Comparison of ENCODE assay signal across 11 mouse cellular contexts in the genomic region with DNA sequence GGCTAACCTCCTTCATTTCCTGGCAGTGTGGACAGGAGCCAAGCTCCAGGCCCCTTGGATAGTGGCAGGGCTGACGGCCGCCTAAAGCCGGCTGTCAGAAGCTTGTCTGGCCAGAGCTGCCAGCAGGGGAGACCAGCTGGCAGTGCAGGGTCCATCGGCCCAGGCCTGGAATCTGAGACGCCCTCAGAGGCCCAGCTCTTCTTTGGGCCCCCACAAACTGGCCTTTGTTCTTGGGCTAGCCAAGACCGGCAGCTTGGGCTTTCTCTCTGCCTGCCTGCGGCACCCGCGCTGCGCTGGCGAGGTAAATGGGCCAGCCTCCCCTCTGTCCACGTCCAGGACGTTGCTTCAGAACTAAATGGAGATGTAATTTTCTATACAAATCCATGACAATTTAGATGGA. TPM values are rescaled to one million over a fixed set of nuclear protein-coding genes. Genes with fewer than 3 reads are reported as not detected.
DNase-seq lines count a peak whose midpoint lies in the region; ATAC-seq lines count a peak whose summit lies in the region.
"Had no signal": no experiment of that assay in that cellular context is flagged by ENCODE, and none has a peak within 500 bp of the region (broad histone marks: within the 10 kb centered on the region; RNA-seq: fewer than 3 reads in every experiment).

No protein-coding gene starts in this region.

- no peaks in the 10 kb centered on the region for H3K27me3 ChIP-seq in heart, embryonic 11.5 days (ENCODE audit: control insufficient read depth, insufficient read depth, low read length)
- peaks cover 11% of the 10 kb centered on the region; the same call in 1 of the 2 replicates for H3K27me3 ChIP-seq in embryonic facial prominence, embryonic 12.5 days
- H3K27me3 ChIP-seq in liver, embryonic 13.5 days, result no peaks in the 10 kb centered on the region
- H3K27me3 ChIP-seq: stomach, embryonic 15.5 days had no signal

- intact Hi-C loops in heart, postnatal 10 days (cut with DNase I), result no loop called here
- intact Hi-C loops in gastrocnemius, postnatal 36 days (cut with DNase I), result no loop called here
- intact Hi-C loops in left cerebral cortex, postnatal 36 days (cut with DNase I), result no loop called here

- no peak for ATAC-seq in heart, embryonic 11.5 days (replicated peaks; ENCODE audit: insufficient number of reproducible peaks, low FRiP score, low TSS enrichment)
- no peak for ATAC-seq in embryonic facial prominence, embryonic 12.5 days (ENCODE audit: insufficient number of reproducible peaks, insufficient read depth, low FRiP score, low TSS enrichment)
- no peak for ATAC-seq in liver, embryonic 13.5 days (ENCODE audit: low read depth)

- H3K9ac ChIP-seq in heart, embryonic 11.5 days (ENCODE audit: low read depth, low read length), result peak overlapping the region; percentile 4; the same call in 1 of the 2 replicates
- H3K9ac ChIP-seq in embryonic facial prominence, embryonic 12.5 days, result no peak overlapping the region; the same call in 1 of the 2 replicates
- H3K9ac ChIP-seq in liver, embryonic 13.5 days, result peak overlapping the region; percentile 72
- H3K9ac ChIP-seq: stomach, embryonic 15.5 days had no signal

- no peak overlapping the region for H3K4me2 ChIP-seq in heart, embryonic 11.5 days
- no peak overlapping the region for H3K4me2 ChIP-seq in embryonic facial prominence, embryonic 12.5 days (replicated peaks)
- no peak overlapping the region for H3K4me2 ChIP-seq in liver, embryonic 13.5 days
- H3K4me2 ChIP-seq: stomach, embryonic 15.5 days had no signal

- WGBS in heart, embryonic 11.5 days (ENCODE audit: insufficient replicate concordance), result 58% methylated on average over 13 of the region's 13 CpGs
- WGBS in embryonic facial prominence, embryonic 12.5 days, result 18% methylated on average over 13 of the region's 13 CpGs
- 77% methylated on average over 13 of the region's 13 CpGs for WGBS in liver, embryonic 13.5 days (ENCODE audit: insufficient replicate concordance)

- no peak for DNase-seq in heart, postnatal 10 days
- DNase-seq in Muller cell, postnatal 12 days (ENCODE audit: inconsistent ontology term), result peak; percentile 60
- DNase-seq in liver, embryonic 13.5 days, result no peak
- DNase-seq in gastrocnemius, postnatal 36 days, result no peak
- no peak for DNase-seq in c-Kit-positive CD71-positive TER-119-positive erythroid progenitor cells, embryonic 14.5 days (ENCODE audit: low spot score)
- DNase-seq in left cerebral cortex, postnatal 36 days (ENCODE audit: low spot score in 2 of 2), result no peak
- DNase-seq: adrenal gland, adult 8-10 months had no signal

- peaks cover 48% of the 10 kb centered on the region for H3K4me1 ChIP-seq in heart, embryonic 11.5 days (ENCODE audit: control insufficient read depth, insufficient read depth, low read length)
- H3K4me1 ChIP-seq in embryonic facial prominence, embryonic 12.5 days, result peaks cover 46% of the 10 kb centered on the region
- H3K4me1 ChIP-seq in liver, embryonic 13.5 days (replicated peaks), result peaks cover 88% of the 10 kb centered on the region

- no peaks in the 10 kb centered on the region for H3K36me3 ChIP-seq in heart, embryonic 11.5 days (ENCODE audit: control insufficient read depth, insufficient read depth, low read length)
- no peaks in the 10 kb centered on the region for H3K36me3 ChIP-seq in embryonic facial prominence, embryonic 12.5 days
- no peaks in the 10 kb centered on the region for H3K36me3 ChIP-seq in liver, embryonic 13.5 days
- H3K36me3 ChIP-seq: stomach, embryonic 15.5 days had no signal

- peak overlapping the region; percentile 96; the same call in 1 of the 2 replicates for H3K27ac ChIP-seq in heart, embryonic 11.5 days (ENCODE audit: low read depth, low read length)
- H3K27ac ChIP-seq in embryonic facial prominence, embryonic 12.5 days, result peak overlapping the region; percentile 58
- H3K27ac ChIP-seq in liver, embryonic 13.5 days, result peak overlapping the region; percentile 99

- no peaks in the 10 kb centered on the region for H3K9me3 ChIP-seq in heart, embryonic 11.5 days (replicated peaks; ENCODE audit: control insufficient read depth, low read length)
- H3K9me3 ChIP-seq in embryonic facial prominence, embryonic 12.5 days, result no peaks in the 10 kb centered on the region
- H3K9me3 ChIP-seq in liver, embryonic 13.5 days (replicated peaks), result no peaks in the 10 kb centered on the region
- H3K9me3 ChIP-seq: stomach, embryonic 15.5 days had no signal

- H3K4me3 ChIP-seq in heart, embryonic 11.5 days (ENCODE audit: low read depth, low read length), result no peak overlapping the region
- no peak overlapping the region for H3K4me3 ChIP-seq in embryonic facial prominence, embryonic 12.5 days
- H3K4me3 ChIP-seq in liver, embryonic 13.5 days (replicated peaks), result no peak overlapping the region
- H3K4me3 ChIP-seq: stomach, embryonic 15.5 days had no signal

RNA-seq across cellular contexts. Expression of a gene that starts 4.3 kb away (rescaled TPM):
- not detected in 2 replicates for polyA plus RNA-seq in heart, embryonic 11.5 days (2014; fragmentation: Nextera tagmentation; extraction: Ambion mirVana)
- not detected for total RNA-seq in heart, postnatal 10 days (2021)
- not detected in 2 replicates for polyA plus RNA-seq in embryonic facial prominence, embryonic 12.5 days (2016; fragmentation: Nextera tagmentation; extraction: Ambion mirVana)
- not detected in 2 replicates for polyA plus RNA-seq in liver, embryonic 13.5 days (2015; fragmentation: Nextera tagmentation; extraction: Ambion mirVana)
- not detected for total RNA-seq in gastrocnemius, postnatal 36 days (2021)
- total RNA-seq in left cerebral cortex, postnatal 36 days (2021), result not detected
- total RNA-seq: adrenal gland, adult 8-10 months; gastrocnemius, postnatal 4 days had no signal
- polyA plus RNA-seq: stomach, embryonic 15.5 days had no signal

RNA-seq across cellular contexts. Expression of a gene that starts 32.9 kb away (rescaled TPM):
- polyA plus RNA-seq in heart, embryonic 11.5 days (2014; fragmentation: Nextera tagmentation; extraction: Ambion mirVana), result 16.0 and 16.7 TPM in 2 replicates
- total RNA-seq in heart, postnatal 10 days (2021), result 10 to 100 TPM in 1 of 2 experiments, 1 to 10 TPM in 1; 9.5 to 10.4 TPM
- polyA plus RNA-seq in embryonic facial prominence, embryonic 12.5 days (2016; fragmentation: Nextera tagmentation; extraction: Ambion mirVana), result 19.4 and 22.3 TPM in 2 replicates
- polyA plus RNA-seq in liver, embryonic 13.5 days (2015; fragmentation: Nextera tagmentation; extraction: Ambion mirVana), result 5.3 and 5.4 TPM in 2 replicates
- total RNA-seq in gastrocnemius, postnatal 36 days (2021), result 1 to 10 TPM in 1 of 2 experiments, under 1 TPM in 1; 0.94 to 1.0 TPM
- 10 to 100 TPM; 46.4 to 50.2 TPM for total RNA-seq in left cerebral cortex, postnatal 36 days (2021)

Comparison
In these comparisons a context has a peak if more than half of its experiments do, and no peak if none do; other contexts are left out.
1. RNA of a gene that starts 32.9 kb away (total RNA-seq): 46.4 to 50.2 TPM in left cerebral cortex, postnatal 36 days and 9.5 to 10.4 TPM in heart, postnatal 10 days; 0.94 to 1.0 TPM in gastrocnemius, postnatal 36 days; every median in the first group is over 4 times any median in the second.
2. Peak in every context shown above with its lines, with median percentiles within 50 percentile points of each other: H3K27ac ChIP-seq.